Mouse (Mus musculus) gastrocnemius, postnatal 36 days (tissue): ENCODE data around the gene Ilkap. TPM values are rescaled to one million over a fixed set of nuclear protein-coding genes. Genes with fewer than 3 reads are reported as not detected.
A peak's percentile ranks its signal among the peaks of the same experiment; 100 is the strongest.

Source experiments
- DNase-seq, 2 experiments: peaks; one replicate each; pipeline ENCODE4 v3.0.0; 2022
- intact Hi-C: fragments of 180-260 bp; cut with DNase I; formaldehyde crosslinking; loops from one replicate; pipeline ENCODE4 v1.15.1; 2025
- total RNA-seq, 2 experiments: library from RNA; stranded (reverse); gene quantifications; 2 replicates each; pipeline ENCODE4 v1.2.3; 2021

The Ilkap gene
- total RNA-seq, 2 experiments from 2014 or later, result 33.2 TPM

DNA sequence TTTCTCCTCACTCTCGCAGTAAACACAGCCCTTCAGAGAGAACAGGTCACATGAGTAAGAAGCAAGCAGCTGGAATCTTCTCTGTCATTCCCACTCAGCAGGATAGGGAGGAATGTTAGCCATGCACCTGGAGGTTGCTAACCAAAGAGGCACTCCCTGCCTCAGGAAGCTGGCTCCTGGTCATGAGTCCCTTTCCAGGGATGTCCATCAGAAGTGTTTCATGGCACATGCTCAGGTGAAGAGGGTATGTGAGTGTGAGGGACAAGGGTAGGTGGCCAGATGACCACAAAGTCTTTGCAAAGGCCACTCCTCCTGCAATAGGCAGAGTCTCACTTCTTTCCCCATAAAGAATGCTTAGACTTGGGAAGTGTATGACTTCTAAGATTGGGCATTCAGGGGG, 19.4 kb upstream of the Ilkap start:
- intact Hi-C loops, result loop anchor here (5.0 kb wide), 1 partner anchor 329 kb away; no protein-coding TSS in a partner anchor
- DNase-seq, result no peak

DNA sequence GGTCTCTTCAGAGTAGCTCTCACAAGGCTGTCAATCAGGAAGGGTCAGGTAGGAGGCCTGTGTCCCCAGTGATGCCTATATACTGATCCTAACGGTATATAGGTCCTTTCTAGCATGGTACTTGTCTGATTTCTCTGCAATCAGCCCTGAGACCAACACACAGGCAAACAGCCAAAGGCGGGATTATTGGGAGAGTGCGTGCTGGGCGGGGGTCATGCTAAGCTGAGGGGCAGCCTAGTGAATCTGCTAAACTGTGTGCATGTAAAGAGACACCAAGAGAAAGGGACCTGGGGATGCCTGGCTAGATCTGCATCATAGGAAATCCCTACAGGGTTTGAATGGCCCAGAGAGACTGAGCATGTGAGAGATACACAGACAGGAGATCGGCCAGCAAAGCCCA, 16.7 kb upstream of the Ilkap start:
- DNase-seq, result no peak
- intact Hi-C loops, result loop anchor here (5.0 kb wide), 1 partner anchor 332 kb away; no protein-coding TSS in a partner anchor

DNA sequence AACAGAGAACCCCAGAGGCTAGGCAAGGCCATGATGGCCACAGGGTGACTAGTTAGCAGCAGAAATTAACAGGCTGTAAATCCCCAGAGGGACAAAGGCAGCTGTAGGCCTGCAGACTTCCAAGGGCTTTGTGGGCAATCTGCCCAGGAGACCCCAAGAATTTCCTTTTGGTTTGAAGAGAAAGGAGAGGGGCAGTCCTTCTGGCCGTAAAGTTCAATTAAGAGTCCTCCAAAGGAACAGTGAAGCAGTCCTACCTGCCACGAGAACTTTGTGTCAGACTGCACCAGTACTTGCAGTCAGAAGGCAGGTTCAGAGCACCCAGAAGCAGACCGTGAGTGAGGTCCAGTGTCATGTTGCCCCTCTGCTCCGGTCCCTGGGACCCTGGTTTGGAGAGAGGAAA, 16.3 kb upstream of the Ilkap start:
- DNase-seq, result no peak
- intact Hi-C loops, result loop anchor here (5.0 kb wide), 1 partner anchor 332 kb away; no protein-coding TSS in a partner anchor

DNA sequence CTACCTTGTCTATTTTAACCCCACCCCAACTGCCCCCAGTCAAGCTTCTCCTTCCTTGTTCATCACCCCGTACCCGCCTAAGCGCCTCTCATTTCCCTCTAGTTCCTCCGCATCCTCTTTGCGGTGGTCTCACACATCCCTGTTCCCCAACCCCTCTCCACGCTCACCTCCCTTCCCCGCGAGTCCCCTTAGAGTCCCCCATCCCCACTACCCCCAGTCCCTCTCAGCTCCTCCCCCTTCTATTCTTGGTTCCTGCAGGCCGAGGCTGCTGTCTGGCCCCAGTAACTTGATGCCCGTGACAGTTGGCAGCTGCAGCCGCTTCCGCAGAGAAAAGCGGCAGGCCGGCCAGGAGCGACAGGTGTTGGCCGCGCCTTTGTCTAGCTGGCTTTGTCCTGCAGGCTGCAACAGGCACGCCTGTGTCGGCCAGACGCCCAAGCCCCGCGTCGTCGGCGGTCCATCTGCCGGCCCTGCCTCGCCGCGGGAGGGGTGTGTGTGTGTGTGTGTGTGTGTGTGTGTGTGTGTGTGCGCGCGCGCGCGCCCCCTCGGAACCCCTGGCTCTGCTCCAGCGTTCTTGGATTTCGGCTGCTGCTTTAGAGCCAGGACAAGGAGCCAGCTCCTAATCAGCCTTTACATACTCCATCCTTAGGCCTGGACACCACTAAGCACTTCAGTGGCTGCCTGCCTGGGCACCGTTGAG, 15.4 kb upstream of the Ilkap start, which contains the start of gene Hes6:
TSS of gene Hes6 (minus strand) at position 141 of the 697 bp plus-strand sequence.
- peak; percentile 71 to 75 for DNase-seq

DNA sequence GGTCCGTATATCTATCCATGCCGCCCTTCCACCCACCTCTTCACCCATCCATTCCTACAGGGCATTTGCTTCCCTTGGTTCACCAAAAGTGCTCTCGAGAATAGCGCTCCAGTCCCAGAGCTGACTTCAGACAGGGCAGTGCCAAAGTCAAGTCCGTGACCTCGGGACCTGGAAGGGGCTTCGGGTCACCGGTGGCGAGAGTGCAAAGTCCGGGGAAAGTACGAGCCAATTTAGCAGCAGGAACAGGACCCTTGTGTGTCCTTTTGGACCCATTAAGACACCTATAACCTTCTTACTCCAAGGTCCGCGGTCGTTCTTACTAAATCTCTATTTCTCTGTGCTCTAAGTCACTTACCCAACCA, 14.9 kb upstream of the Ilkap start:
- DNase-seq, result no peak
- intact Hi-C loops, result no loop called here

More for the DNA sequence above, 15.4 kb upstream of the Ilkap start, which contains the start of gene Hes6:
- intact Hi-C loops, result no loop called here

DNA sequence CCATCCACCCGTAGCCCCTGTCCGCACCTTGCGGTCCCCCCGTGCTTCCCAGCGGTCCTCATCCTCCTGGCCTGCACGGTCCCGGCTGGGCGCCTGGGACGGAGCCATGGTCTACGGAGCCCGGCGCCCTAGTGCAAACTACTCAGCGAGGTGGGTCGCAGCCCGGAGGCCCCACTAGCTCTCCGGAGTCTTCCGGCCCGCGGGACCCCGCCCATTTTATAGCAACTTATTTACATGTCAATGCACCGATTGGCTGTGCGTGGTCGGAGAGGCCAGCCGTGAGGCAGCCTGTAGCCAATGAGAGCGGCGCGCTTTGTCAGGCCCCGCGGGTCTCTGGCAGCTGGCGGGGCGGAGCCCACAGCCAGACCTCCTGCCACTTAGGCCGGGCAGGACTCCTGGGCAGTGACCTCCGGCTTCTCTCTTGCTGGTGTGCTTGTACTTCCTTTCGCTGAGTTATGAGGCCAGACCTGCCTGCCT, 14.5 kb upstream of the Ilkap start:
- peak; percentile 87 to 91 for DNase-seq
- intact Hi-C loops, result no loop called here

DNA sequence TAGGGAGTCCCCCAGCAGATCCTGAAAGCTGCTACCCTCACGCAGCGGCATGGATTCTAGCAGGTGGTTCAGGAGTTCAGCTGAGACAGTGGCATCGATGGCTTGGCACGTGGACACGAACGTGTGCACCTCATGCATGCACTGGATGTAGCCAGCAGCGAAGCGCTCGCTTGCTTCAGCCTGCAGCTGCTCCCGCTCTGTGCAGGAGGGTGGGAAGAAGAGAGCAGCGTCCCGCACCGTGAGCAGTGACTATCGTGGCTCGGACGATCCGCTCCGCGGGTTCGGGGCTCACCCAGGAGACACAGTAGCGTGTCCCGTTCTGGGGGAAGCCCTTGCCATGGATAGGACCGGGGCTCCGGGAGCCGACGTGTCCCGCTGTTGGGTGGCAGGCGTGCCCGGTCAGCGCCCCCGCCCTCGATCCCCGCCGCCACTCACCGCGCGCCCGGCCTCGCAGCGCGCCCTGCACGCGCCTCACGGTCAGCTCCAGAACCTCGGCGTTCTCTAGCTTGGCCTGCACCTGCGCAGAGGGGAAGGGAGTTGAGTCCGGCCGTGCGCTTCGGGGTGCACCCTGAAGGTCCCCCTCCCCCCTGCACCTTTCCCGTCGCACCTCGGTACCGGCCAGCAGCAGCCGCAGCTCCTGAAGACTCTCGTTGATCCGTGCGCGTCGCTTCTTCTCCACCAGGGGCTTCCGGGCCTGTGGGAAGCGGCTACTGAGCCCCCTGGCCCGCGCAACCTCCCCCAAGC, 13.8 kb upstream of the Ilkap start:
- intact Hi-C loops, result no loop called here
- no peak for DNase-seq

DNA sequence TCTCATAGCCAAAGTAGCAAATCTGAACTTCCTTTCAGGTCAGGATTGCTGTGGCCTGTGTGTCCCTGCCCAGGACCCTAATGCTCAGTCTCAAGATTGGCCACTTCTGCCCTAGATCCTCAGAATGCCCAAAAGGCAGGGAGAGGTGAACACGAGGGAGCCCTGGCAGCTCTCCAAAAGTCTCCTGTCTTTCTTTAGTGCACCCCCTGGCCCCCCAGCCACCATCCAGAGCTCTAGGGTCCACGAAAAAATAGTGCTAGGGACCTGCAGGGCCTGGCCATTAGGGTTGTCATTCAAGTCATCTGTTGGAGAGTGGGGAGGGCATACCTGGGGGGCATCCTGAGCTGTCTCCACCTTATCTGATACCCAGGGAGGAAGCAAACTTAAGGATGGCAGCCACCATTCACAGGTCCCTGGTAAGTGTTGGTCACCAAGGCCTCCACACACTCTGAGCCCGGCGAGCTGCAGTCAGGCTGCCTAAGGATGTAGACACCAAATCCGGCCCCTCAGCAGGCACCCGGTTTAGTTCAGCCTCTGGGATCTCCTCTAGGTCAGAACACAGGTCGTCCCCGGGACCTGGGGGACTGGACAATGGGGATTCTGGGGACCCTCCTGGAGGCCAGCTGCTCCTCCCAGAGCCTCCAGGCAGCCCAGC, 13.1 kb upstream of the Ilkap start:
- intact Hi-C loops, result no loop called here
- no peak for DNase-seq

DNA sequence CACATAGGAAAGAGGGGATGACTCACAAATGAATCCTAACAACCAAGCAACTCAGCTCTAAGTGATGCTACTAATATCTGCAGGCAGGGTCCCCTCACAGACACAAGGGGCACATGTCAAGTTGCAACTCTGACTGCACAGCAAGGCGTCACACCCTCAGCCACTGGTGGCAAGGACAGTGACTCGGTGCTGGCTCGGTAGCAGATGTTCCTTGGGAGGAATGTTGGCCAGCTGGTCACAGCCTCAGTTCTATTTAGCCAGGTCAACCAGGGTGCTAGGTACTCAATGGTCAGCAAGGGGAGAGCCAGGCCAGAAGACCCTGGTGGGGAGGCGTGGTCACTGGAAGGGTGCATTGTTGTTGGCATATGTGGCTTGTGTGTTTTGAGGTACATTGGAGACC, 9.2 kb upstream of the Ilkap start:
- intact Hi-C loops, result no loop called here

DNA sequence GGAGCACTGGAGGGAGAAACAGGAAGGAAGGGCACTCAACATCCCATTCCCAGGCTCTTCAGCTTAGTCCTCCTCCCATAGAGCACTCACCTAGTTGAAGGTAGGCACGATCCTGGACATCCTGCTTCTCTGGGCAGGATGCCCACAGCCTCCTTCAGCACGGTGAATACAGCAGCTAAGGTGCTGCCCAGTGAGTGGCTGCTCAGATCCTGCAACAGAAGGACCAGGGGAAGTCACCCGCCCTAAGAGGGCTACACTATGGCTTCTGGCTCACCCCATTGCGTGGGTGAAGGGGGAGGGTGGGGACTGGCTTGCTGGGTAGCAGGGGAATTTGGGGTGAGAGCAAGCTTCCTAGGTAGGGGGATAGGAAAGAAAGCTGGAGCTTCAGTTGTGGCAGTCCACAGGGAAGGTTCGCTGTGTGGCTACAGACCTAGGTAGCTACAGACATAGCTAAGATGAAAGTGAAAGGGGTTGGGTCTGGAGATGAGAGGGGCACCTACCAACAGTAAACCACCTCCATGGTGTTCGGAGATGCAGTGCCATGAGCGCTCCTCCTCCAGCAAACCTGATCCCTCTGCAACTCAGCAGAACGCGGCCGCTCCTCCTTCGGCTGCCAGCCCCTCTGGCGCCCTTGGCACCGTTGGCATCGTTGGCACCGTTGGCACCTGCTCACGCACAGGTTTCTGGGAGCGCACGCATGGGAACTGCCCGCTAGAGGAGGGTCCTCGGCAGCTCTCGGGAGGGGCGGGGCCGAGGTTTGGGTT, 7.0 kb upstream of the Ilkap start:
- peak; percentile 57 to 58 for DNase-seq
- intact Hi-C loops, result no loop called here

More for the DNA sequence above, 9.2 kb upstream of the Ilkap start:
- DNase-seq, result no peak

DNA sequence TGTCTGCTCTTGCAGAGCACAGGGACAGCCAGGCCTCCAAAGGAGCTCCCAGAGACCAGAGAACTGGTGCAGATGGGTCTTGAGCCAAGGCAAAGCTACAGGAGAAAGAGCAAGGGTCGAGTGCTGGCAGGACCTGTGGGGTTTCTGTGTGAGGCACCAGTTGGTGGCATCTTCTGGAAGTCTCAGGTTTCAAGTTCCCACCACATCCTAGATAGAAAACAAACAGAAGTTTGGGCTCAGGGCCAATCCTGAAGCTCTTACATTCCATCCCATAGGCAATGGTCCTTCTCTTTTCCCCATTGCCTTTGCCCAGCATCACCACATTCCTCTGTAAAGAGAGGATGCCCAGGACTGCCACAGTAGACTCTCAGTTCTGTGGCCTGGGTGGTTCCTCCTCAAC, 6.4 kb upstream of the Ilkap start:
- no peak for DNase-seq
- intact Hi-C loops, result no loop called here

DNA sequence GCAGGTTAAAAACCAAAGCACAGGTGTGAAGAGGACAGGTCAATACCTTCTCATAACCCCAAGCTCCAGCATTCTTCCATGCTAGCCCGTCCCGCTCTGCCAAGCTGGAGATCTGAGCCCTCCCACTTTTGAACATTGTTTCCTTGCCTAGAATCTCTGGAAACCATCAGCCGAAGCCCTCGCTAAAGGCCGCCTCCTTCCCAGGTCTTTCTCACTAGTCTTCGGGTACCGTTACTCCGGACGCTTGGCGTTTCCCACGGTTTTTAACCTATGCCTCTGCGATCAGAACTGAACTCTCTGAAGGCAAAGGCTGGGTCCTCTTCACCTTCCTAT, 722 bp downstream of the Ilkap start:
- intact Hi-C loops, result no loop called here
- no peak for DNase-seq

DNA sequence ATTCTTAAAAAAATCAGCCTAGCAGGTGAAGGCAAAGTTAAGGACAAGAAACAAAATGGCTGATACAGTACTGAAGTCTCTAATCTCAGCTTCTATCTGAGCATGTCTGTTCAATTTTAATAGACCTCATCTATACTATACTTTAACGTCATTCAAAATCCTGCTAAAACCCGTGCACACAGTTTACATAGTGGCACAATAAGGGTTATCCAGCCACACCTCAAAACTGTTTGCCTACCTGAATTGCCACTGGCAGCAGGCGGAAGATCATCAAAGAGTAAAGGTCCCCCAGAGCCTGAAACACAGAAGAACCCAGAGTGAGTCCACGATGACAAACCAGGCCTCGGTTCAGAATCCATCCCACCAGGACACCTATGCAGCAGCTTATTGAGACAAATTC, 8.2 kb downstream of the Ilkap start:
- intact Hi-C loops, result no loop called here
- no peak for DNase-seq

DNA sequence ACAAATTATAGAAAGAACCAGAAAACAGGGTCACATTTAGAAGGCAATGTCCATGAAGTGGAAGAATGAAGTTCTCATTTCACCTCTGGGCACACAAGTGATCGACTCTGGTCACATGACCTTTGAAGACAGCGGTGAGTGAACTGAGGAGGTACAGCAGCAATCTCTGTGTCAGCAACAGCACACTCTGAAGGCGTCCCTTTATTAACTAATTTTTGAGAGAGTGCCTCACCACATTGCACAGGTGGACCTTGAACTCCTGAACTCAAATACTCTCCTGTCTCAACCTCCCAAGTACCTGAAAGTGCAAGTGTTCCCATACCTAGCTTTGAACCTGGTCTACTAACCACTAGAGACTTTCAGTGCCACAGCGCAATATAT, 17.5 kb downstream of the Ilkap start:
- DNase-seq, result no peak
- intact Hi-C loops, result loop anchor here (5.0 kb wide), 1 partner anchor 34 kb away; no protein-coding TSS in a partner anchor

DNA sequence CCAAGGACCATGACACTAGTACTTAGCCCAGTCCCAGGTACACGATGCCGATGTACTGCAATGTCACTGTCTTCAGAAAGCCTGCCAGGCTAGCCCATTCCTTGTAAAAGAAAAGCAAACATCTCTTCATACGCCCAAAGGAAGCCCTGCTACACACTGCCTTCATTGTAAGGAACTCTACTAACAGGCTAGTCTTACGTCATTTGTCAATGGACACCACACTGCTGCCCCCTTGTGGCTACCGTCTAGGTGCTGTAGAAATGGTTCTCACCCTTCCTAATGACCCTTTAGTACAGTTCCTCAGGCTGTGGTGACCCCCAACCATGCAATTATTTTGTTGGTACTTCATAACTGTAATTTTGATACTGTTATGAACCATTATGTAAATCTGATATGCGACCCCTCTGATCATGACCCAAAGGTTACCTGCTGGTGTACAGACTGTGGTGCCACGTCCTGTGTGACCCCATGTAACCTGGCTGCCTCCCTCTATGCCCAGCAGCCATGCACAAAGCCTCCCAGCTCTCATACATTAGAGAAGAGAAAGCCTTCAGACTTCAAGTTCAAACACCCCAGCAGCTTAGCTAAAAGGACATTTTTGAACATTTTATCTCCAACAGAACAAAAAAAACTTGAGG, 18.0 kb downstream of the Ilkap start:
- DNase-seq, result peak; percentile 58 to 71
- intact Hi-C loops, result loop anchor here (5.0 kb wide), 1 partner anchor 33 kb away; no protein-coding TSS in a partner anchor

DNA sequence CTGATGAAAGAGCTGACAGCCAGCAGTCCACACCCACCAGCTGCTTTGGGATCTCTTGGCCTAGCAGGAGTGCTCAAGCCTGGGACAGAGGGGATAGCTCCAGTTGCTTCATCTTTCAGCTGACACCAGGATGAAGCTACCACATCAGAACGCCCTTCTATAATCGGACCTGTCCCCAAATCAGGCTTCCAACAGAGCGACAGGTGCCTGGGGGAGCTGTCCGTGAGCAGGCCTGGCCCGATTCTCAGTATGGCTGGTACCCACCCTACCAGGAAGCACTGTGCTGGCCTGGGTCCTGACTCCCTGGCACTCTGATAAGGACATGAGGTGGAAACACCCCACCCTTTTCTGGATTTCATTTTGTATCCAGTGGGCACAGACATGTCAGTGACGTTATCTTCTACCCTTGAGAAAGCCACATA, 25.2 kb downstream of the Ilkap start:
- DNase-seq, result no peak
- intact Hi-C loops, result no loop called here

DNA sequence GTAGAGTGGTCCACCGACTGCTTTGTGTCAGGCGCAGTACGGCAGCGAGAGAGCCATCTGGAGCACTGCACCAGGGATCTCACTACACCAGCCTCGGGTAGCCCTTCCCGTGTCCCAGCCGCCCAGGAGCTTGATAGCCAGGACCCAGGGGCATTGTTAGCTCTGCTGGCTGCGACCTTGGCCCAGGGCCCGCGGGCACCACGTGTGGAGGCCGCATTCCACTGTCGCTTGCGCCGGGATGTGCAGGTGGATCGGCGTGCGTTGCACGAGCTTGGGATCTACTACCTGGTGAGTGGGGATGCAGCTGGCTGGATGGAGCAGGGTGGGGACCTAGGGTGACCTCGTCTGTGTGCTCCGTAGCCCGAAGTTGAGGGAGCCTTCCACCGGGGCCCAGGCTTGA, 28.6 kb downstream of the Ilkap start:
- intact Hi-C loops, result no loop called here
- no peak for DNase-seq

DNA sequence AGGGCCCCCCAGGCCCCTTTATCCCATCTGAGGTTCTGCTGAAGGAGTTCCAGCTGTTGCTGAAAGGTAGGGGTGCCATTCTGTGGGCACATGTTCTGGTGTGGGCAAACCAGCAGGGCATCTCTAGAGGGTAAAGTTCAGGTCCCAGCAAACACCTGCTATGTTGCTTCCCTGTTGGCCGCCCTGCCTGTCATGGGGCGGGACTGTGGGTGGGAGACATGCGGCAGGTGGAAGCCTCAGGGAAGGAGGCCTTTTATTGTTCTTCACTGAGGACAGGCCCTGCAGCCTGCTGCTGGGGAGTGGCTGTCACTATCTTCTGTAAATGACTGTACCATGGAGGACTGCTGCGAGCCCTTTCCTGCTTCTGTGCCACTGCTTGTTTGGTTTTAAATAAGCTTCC, 29.2 kb downstream of the Ilkap start:
- intact Hi-C loops, result no loop called here
- DNase-seq, result no peak

DNA sequence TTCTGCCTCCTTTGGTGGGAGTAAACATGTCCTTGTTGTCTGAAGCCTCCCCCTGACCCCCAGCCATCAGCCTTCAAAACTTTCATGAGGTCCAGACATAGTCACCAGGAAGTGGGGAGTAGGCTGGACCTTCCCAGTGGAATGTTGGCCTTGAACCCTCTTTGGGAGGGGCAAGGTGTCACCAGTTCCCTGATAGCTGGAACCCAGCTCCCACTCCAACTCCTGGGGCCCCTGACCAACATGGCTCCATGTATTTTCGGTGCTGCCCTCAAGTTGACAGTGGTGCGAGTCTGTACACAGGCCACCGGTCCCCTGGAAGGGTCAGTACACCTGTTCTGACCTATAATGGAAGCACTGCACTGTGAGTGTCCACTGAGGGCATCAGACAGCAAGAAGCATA, 31.3 kb downstream of the Ilkap start:
- DNase-seq, result no peak
- intact Hi-C loops, result no loop called here
